Mouse (Mus musculus) neural tube, embryonic 12.5 days (tissue): ENCODE measurements at regions not wholly inside any gene's neighbourhood (a gene's known extent, or its start where the extent isn't known, plus 50 kb on each side); places are given as distances from the start of the nearest gene placed in this dataset.

ENCODE experiments used
- ATAC-seq: fragments of 200-750 bp; cut with Nextera tagmentation; 2 replicates; pipeline ENCODE4 v1.8.0; 2017; ENCODE audit warnings: low read depth, mild to moderate bottlenecking, moderate TSS enrichment, moderate library complexity; ENCODE audit not compliant: low FRiP score
- H3K27ac ChIP-seq: fragments of 300-500 bp; sonication (generic); 2 replicates; pipeline ENCODE4 v1.5.1; 2016
- H3K27me3 ChIP-seq: fragments of 300-500 bp; sonication (generic); replicated peaks from 2 replicates; pipeline ENCODE4 v1.6.1; 2016; ENCODE audit warnings: mild to moderate bottlenecking
- H3K36me3 ChIP-seq: fragments of 300-500 bp; sonication (generic); 2 replicates; pipeline ENCODE4 v1.6.1; 2016; ENCODE audit warnings: mild to moderate bottlenecking
- H3K4me1 ChIP-seq: fragments of 300-500 bp; sonication (generic); 2 replicates; pipeline ENCODE4 v1.6.1; 2016
- H3K4me2 ChIP-seq: fragments of 300-500 bp; sonication (generic); replicated peaks from 2 replicates; pipeline ENCODE4 v1.6.1; 2016; ENCODE audit warnings: mild to moderate bottlenecking
- H3K4me3 ChIP-seq: fragments of 300-500 bp; sonication (generic); 2 replicates; pipeline ENCODE4 v1.5.1; 2016
- H3K9ac ChIP-seq: fragments of 300-500 bp; sonication (generic); 2 replicates; pipeline ENCODE4 v1.6.1; 2016; ENCODE audit warnings: mild to moderate bottlenecking
- H3K9me3 ChIP-seq: fragments of 300-500 bp; sonication (generic); 2 replicates; pipeline ENCODE4 v1.6.1; 2016; ENCODE audit warnings: mild to moderate bottlenecking

DNA sequence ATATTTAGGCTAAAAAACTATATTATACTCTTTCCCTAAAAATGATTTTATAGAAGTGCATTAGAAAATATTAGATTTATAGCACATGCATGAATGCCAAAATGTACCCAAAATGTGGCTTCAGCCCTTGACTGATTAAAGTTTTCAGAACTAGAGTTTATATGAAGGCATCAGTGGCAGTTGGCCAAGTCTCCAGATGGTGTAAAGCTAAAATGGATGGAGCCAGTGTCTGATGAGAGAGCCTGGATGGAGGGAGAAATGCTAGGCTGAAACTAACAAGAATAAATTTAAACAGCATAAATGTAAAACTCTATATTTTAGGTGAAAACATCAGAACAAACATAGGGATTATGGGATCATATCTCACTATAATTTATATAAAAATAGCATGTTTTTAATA is 648.8 kb upstream of the Apob start:
- Histone ChIP-seq H3K9ac (no peak overlapping the region), H3K4me2 (no peak overlapping the region), H3K4me1 (no peaks in the 10 kb centered on the region), H3K27me3 (no peaks in the 10 kb centered on the region), H3K36me3 (no peaks in the 10 kb centered on the region), H3K27ac (no peak overlapping the region), H3K9me3 (no peaks in the 10 kb centered on the region), H3K4me3 (no peak overlapping the region)
- no peak for ATAC-seq
